Mouse (Mus musculus): ENCODE data around the gene Iffo1. TPM values are rescaled to one million over a fixed set of nuclear protein-coding genes. Genes with fewer than 3 reads are reported as not detected.
"Not testable (repeated sequence)": the region's sequence is repeated elsewhere in the genome, so short reads cannot be mapped to it uniquely, and the experiment has no call there.

The Iffo1 gene
- polyA plus RNA-seq, 1 experiment from 2014 or later: 15.9 TPM

- Histone ChIP-seq H3K27ac (no peak overlapping the region), H3K27me3 (no peaks in the 10 kb centered on the region), H3K4me2 (no peak overlapping the region), H3K9me3 (no peaks in the 10 kb centered on the region), H3K4me1 (peaks cover 32% of the 10 kb centered on the region), H3K4me3 (replicated peaks) (no peak overlapping the region), H3K9ac (no peak overlapping the region), H3K36me3 (replicated peaks) (peaks cover 83% of the 10 kb centered on the region)
- no peak for ATAC-seq (ENCODE audit: low FRiP score)
- WGBS: 87% methylated on average over 3 of the region's 3 CpGs
These were observed 11.4 kb downstream of the Iffo1 start for GRCm38 (mm10) chr6:125156491-125156890.

GRCm38 (mm10) chr6:125156903-125157614 lies 12.0 kb downstream of the Iffo1 start:
- Histone ChIP-seq H3K27me3 (no peaks in the 10 kb centered on the region), H3K9ac (peak overlapping the region; percentile 13; the same call in 1 of the 2 replicates), H3K4me3 (replicated peaks) (no peak overlapping the region), H3K36me3 (replicated peaks) (peaks cover 80% of the 10 kb centered on the region), H3K27ac (peak overlapping the region; percentile 65), H3K4me1 (peaks cover 34% of the 10 kb centered on the region), H3K4me2 (no peak overlapping the region), H3K9me3 (no peaks in the 10 kb centered on the region)
- WGBS: 33% methylated on average over 7 of the region's 7 CpGs
- no peak for ATAC-seq (ENCODE audit: low FRiP score)

GRCm38 (mm10) chr6:125158944-125159492 lies 14.0 kb downstream of the Iffo1 start:
- H3K27ac ChIP-seq: no peak overlapping the region; the same call in 1 of the 2 replicates
- H3K4me2 ChIP-seq: no peak overlapping the region
- H3K4me1 ChIP-seq: peaks cover 45% of the 10 kb centered on the region
- peaks cover 78% of the 10 kb centered on the region for H3K36me3 ChIP-seq (replicated peaks)
- no peaks in the 10 kb centered on the region for H3K27me3 ChIP-seq
- whole genome bisulfite sequencing: 88% methylated on average over 15 of the region's 15 CpGs
- no peak for ATAC-seq (ENCODE audit: low FRiP score)
- no peak overlapping the region for H3K4me3 ChIP-seq (replicated peaks)
- no peak overlapping the region for H3K9ac ChIP-seq
- H3K9me3 ChIP-seq: no peaks in the 10 kb centered on the region

GRCm38 (mm10) chr6:125159773-125160557 lies 14.9 kb downstream of the Iffo1 start:
- Histone ChIP-seq H3K36me3 (replicated peaks) (peaks cover 76% of the 10 kb centered on the region), H3K4me1 (peaks cover 49% of the 10 kb centered on the region), H3K4me2 (no peak overlapping the region), H3K9ac (0 out of 2 replicates have a peak overlapping the region, but pooled peaks have one; percentile 0), H3K27me3 (no peaks in the 10 kb centered on the region), H3K27ac (peak overlapping the region; percentile 61), H3K9me3 (no peaks in the 10 kb centered on the region), H3K4me3 (replicated peaks) (no peak overlapping the region)
- WGBS: 87% methylated on average over 7 of the region's 7 CpGs
- ATAC-seq (ENCODE audit: low FRiP score): no peak

GRCm38 (mm10) chr6:125160558-125160853 lies 15.5 kb downstream of the Iffo1 start:
- H3K9me3 ChIP-seq: no peaks in the 10 kb centered on the region
- H3K4me3 ChIP-seq (replicated peaks): 0 out of 2 replicates have a peak overlapping the region, but pooled peaks have one; percentile 2
- no peak for ATAC-seq (ENCODE audit: low FRiP score)
- H3K4me2 ChIP-seq: no peak overlapping the region
- H3K27me3 ChIP-seq: no peaks in the 10 kb centered on the region
- WGBS: 67% methylated on average over 10 of the region's 10 CpGs
- peaks cover 49% of the 10 kb centered on the region for H3K4me1 ChIP-seq
- H3K9ac ChIP-seq: 0 out of 2 replicates have a peak overlapping the region, but pooled peaks have one; percentile 0
- peak overlapping the region; percentile 61 for H3K27ac ChIP-seq
- H3K36me3 ChIP-seq (replicated peaks): peaks cover 70% of the 10 kb centered on the region

GRCm38 (mm10) chr6:125160854-125161760 lies 16.1 kb downstream of the Iffo1 start:
- Histone ChIP-seq H3K27me3 (no peaks in the 10 kb centered on the region), H3K36me3 (replicated peaks) (peaks cover 65% of the 10 kb centered on the region), H3K9me3 (no peaks in the 10 kb centered on the region), H3K9ac (no peak overlapping the region), H3K4me2 (no peak overlapping the region), H3K4me1 (peaks cover 52% of the 10 kb centered on the region), H3K27ac (peak overlapping the region; percentile 61), H3K4me3 (replicated peaks) (0 out of 2 replicates have a peak overlapping the region, but pooled peaks have one; percentile 2)
- WGBS: 12% methylated on average over 22 of the region's 22 CpGs
- ATAC-seq (ENCODE audit: low FRiP score): no peak

- not testable (repeated sequence) for ATAC-seq (ENCODE audit: low FRiP score); H3K9ac ChIP-seq; H3K9me3 ChIP-seq; H3K4me3 ChIP-seq (replicated peaks); H3K27ac ChIP-seq; H3K27me3 ChIP-seq
- WGBS: 20% methylated on average over 4 of the region's 5 CpGs
- H3K36me3 ChIP-seq (replicated peaks): peaks cover 62% of the 10 kb centered on the region
- H3K4me2 ChIP-seq: peak overlapping the region; percentile 36
- peaks cover 56% of the 10 kb centered on the region for H3K4me1 ChIP-seq
These were observed 16.9 kb downstream of the Iffo1 start for GRCm38 (mm10) chr6:125161971-125162370.

GRCm38 (mm10) chr6:125162615-125163305 lies 17.7 kb downstream of the Iffo1 start:
- H3K9me3 ChIP-seq; H3K27ac ChIP-seq; ATAC-seq (ENCODE audit: low FRiP score); H3K27me3 ChIP-seq; H3K9ac ChIP-seq: not testable (repeated sequence)
- Histone ChIP-seq H3K4me3 (replicated peaks) (peak overlapping the region; percentile 16; the same call in 1 of the 2 replicates), H3K36me3 (replicated peaks) (peaks cover 63% of the 10 kb centered on the region), H3K4me2 (peak overlapping the region; percentile 36), H3K4me1 (peaks cover 56% of the 10 kb centered on the region)
- WGBS: 70% methylated on average over 13 of the region's 16 CpGs

- Histone ChIP-seq H3K36me3 (replicated peaks) (peaks cover 65% of the 10 kb centered on the region), H3K4me3 (replicated peaks) (peak overlapping the region; percentile 98), H3K4me2 (peak overlapping the region; percentile 95), H3K4me1 (peaks cover 56% of the 10 kb centered on the region), H3K27me3 (no peaks in the 10 kb centered on the region), H3K27ac (peak overlapping the region; percentile 96), H3K9ac (peak overlapping the region; percentile 98), H3K9me3 (no peaks in the 10 kb centered on the region)
- no peak for ATAC-seq (ENCODE audit: low FRiP score)
- 4% methylated on average over 20 of the region's 20 CpGs for WGBS
These were observed 19.0 kb downstream of the Iffo1 start for GRCm38 (mm10) chr6:125163801-125164657.

GRCm38 (mm10) chr6:125164672-125165327 lies 19.8 kb downstream of the Iffo1 start:
- H3K27me3 ChIP-seq: no peaks in the 10 kb centered on the region
- H3K4me3 ChIP-seq (replicated peaks): peak overlapping the region; percentile 98
- H3K9me3 ChIP-seq: no peaks in the 10 kb centered on the region
- peaks cover 56% of the 10 kb centered on the region for H3K4me1 ChIP-seq
- ATAC-seq (ENCODE audit: low FRiP score): peak; percentile 47
- under 1% methylated on average over 38 of the region's 39 CpGs for WGBS
- H3K36me3 ChIP-seq (replicated peaks): peaks cover 65% of the 10 kb centered on the region
- H3K4me2 ChIP-seq: peak overlapping the region; percentile 95
- peak overlapping the region; percentile 96 for H3K27ac ChIP-seq
- peak overlapping the region; percentile 98 for H3K9ac ChIP-seq
